Mouse (Mus musculus): Measurements from ENCODE around the gene Gm3404.
"Not testable (repeated sequence)": the region's sequence is repeated elsewhere in the genome, so short reads cannot be mapped to it uniquely, and the experiment has no call there.

- TF ChIP-seq GATA1 (IDR thresholded peaks at IDR 0.05; ENCODE audit: borderline replicate concordance, low read length); FLI1 (IDR thresholded peaks at IDR 0.05; ENCODE audit: low read length): not testable (repeated sequence)
Observed at GRCm38 (mm10) chr5:146479564-146479963, 46.0 kb upstream of the Gm3404 start.

All from megakaryocyte, embryonic 14.5 days (primary cell).